Mouse (Mus musculus) hindbrain, embryonic 16.5 days (tissue): ENCODE measurements at regions not wholly inside any gene's neighbourhood (a gene's known extent, or its start where the extent isn't known, plus 50 kb on each side); places are given as distances from the start of the nearest gene placed in this dataset.
"Not testable (repeated sequence)": the region's sequence is repeated elsewhere in the genome, so short reads cannot be mapped to it uniquely, and the experiment has no call there.

Experiments used
- ATAC-seq: fragments of 200-750 bp; cut with Nextera tagmentation; 2 replicates; pipeline ENCODE4 v1.8.0; 2017; ENCODE audit warnings: moderate TSS enrichment, moderate library complexity
- H3K27ac ChIP-seq: fragments of 300-500 bp; sonication (generic); 2 replicates; pipeline ENCODE4 v1.5.1; 2014; ENCODE audit warnings: low read depth, mild to moderate bottlenecking, control low read depth, low read length, moderate library complexity
- H3K27me3 ChIP-seq: fragments of 300-500 bp; sonication (generic); replicated peaks from 2 replicates; pipeline ENCODE4 v1.6.1; 2014; ENCODE audit warnings: low read length; ENCODE audit not compliant: control insufficient read depth, insufficient read depth
- H3K36me3 ChIP-seq: fragments of 300-500 bp; sonication (generic); 2 replicates; pipeline ENCODE4 v1.6.1; 2014; ENCODE audit warnings: mild to moderate bottlenecking, low read length, moderate library complexity, mixed read lengths; ENCODE audit not compliant: control insufficient read depth, insufficient read depth
- H3K4me1 ChIP-seq: fragments of 300-500 bp; sonication (generic); 2 replicates; pipeline ENCODE4 v1.6.1; 2014; ENCODE audit warnings: low read depth, low read length; ENCODE audit not compliant: control insufficient read depth, insufficient read depth
- H3K4me2 ChIP-seq: fragments of 300-500 bp; sonication (generic); 2 replicates; pipeline ENCODE4 v1.6.1; 2014; ENCODE audit warnings: mild to moderate bottlenecking, low read length, control low read depth, moderate library complexity
- H3K4me3 ChIP-seq: fragments of 300-500 bp; sonication (generic); 2 replicates; pipeline ENCODE4 v1.5.1; 2014; ENCODE audit warnings: mild to moderate bottlenecking, low read length, control low read depth, moderate library complexity
- H3K9ac ChIP-seq: fragments of 300-500 bp; sonication (generic); 2 replicates; pipeline ENCODE4 v1.6.1; 2014; ENCODE audit warnings: low read depth, mild to moderate bottlenecking, control low read depth, low read length, moderate library complexity
- H3K9me3 ChIP-seq: fragments of 300-500 bp; sonication (generic); 2 replicates; pipeline ENCODE4 v1.6.1; 2014; ENCODE audit warnings: mild to moderate bottlenecking, low read length, moderate library complexity; ENCODE audit not compliant: control insufficient read depth
- WGBS: fragments of 180-500 bp; shearing (Covaris S2); extraction: QIAGEN DNeasy Blood & Tissue Kit; methylation state at CpG from one replicate; pipeline ENCODE4 v1.1.7; 2014; 5-methylcytosine and 5-hydroxymethylcytosine counted together

DNA sequence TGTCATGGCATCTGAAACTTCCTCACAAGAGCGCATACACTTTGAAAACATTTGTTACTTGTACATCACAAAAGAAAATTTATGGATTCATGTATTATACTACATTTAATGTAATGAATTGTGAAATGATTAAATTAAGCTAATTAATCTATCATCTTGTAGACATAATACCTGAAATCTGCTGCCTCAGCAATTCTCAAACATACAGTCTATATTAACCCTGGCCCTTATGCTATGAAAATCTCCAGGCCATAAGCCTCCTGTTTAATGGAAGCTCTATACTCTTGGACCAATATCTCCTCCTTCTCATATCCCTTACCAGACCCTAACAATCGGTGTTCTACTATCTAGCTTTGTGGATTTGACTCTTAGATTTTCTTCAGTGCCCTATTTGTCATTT is 455.8 kb upstream of the Fam160b2 start:
- no peak for ATAC-seq
- H3K9ac ChIP-seq = no peak overlapping the region
- H3K27ac ChIP-seq = no peak overlapping the region
- no peaks in the 10 kb centered on the region for H3K9me3 ChIP-seq
- H3K36me3 ChIP-seq = no peaks in the 10 kb centered on the region
- H3K4me3 ChIP-seq = no peak overlapping the region
- H3K4me1 ChIP-seq = no peaks in the 10 kb centered on the region
- no peaks in the 10 kb centered on the region for H3K27me3 ChIP-seq
- H3K4me2 ChIP-seq = no peak overlapping the region
- WGBS = 97% methylated on average over 2 of the region's 2 CpGs

DNA sequence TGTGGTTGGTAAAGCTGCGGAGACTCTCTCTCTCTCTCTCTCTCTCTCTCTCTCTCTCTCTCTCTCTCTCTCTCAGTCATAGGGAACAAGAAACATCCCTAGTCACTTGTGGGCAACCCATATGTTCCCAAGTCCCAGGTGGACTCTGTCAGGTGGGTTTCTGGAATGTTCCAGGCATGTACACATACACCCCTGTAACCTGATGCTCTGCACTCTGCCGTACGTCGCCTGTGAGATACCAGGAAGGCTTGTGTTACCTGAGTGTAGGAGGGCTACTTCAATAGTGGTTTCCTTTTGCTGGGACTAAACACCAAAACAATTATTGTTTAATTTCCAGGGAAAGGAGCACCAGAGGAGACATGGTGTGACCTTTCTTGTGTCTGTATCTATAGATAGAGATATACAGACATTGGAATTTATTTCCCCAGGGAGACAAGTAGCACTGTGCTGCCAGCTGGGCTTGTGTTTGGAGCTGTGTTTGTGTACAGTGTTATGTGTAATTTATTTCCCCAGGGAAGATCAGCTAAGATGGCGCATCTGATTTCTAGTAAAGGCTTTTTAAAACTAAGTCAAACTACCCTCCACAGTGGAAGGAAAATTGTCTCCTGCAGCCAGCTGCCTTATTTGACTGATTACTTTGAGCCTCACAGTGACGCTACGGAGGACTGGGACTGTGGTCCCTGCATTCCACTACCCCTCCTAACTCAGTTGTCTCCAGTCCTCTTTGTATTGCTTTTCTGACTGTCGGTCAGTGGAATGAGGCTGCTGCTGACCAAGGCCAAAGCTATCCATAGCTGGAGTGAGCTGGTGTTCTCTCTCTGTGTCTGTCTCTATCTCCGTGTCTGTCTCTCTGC is 454.4 kb upstream of the Fam160b2 start:
- WGBS = 60% methylated on average over 9 of the region's 9 CpGs
- H3K4me1 ChIP-seq = no peaks in the 10 kb centered on the region
- H3K9ac ChIP-seq = no peak overlapping the region
- no peak overlapping the region for H3K4me2 ChIP-seq
- H3K36me3 ChIP-seq = no peaks in the 10 kb centered on the region
- H3K27me3 ChIP-seq = no peaks in the 10 kb centered on the region
- no peaks in the 10 kb centered on the region for H3K9me3 ChIP-seq
- ATAC-seq = no peak
- H3K27ac ChIP-seq = no peak overlapping the region
- H3K4me3 ChIP-seq = no peak overlapping the region

DNA sequence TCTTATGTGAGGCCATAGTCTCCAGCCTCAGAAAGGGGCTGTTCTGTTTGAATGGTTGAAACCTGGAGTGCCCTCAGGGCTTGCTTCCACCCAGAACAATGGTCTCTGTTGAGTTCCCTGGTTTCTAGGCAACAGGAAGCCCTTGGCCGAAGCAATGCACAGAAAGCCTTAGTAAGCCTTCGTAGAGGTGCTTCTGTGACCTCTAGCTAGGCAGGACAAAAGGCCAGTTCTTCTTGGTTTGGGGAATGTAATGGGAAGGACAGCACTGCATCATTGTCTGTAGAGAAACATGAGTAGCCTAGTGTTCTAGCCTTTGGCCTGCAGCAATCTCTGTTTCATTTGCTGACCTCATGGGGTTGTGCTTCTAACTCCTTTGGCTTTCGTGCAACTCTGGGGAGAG is 447.5 kb upstream of the Fam160b2 start:
- no peak for ATAC-seq
- 20% methylated on average over 3 of the region's 3 CpGs for WGBS
- Histone ChIP-seq H3K9ac (no peak overlapping the region), H3K9me3 (no peaks in the 10 kb centered on the region), H3K4me1 (no peaks in the 10 kb centered on the region), H3K27me3 (no peaks in the 10 kb centered on the region), H3K36me3 (no peaks in the 10 kb centered on the region), H3K4me2 (no peak overlapping the region), H3K27ac (no peak overlapping the region), H3K4me3 (no peak overlapping the region)

DNA sequence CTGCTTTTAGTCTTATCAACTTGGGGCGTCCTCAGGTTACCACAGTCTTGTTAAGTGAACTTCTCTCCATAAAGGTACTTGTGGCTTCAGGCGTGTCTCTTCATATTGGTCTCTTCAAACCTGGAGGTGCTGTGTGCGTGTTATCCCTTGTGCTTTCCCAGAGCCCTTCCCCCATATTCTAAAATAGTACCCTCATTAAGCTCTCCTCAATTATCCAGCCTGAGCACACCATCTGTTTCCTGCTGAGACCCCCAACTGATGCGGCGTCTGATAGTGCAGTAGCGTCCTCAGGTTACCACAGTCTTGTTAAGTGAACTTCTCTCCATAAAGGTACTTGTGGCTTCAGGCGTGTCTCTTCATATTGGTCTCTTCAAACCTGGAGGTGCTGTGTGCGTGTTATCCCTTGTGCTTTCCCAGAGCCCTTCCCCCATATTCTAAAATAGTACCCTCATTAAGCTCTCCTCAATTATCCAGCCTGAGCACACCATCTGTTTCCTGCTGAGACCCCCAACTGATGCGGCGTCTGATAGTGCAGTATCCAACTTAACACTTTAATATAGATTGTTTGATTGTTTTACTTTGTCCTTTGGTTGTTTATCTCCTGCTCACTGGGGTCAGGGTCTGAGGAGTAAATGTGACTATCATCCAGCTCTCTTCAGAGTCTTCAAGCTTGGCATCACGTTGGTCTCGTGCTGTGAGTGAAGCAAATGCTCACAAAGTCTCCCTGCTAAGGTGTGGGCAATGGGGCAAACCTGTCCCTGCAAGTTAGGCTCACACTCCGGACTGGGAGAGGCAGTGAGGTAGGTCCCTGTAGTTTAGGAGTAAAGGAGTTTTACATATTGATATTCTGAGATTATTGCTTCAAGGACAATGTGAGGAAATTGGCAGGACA is 444.5 kb upstream of the Fam160b2 start:
- 51% methylated on average over 11 of the region's 13 CpGs for WGBS
- H3K36me3 ChIP-seq, H3K27ac ChIP-seq, H3K4me3 ChIP-seq, H3K9ac ChIP-seq, H3K4me2 ChIP-seq, H3K4me1 ChIP-seq, H3K27me3 ChIP-seq, H3K9me3 ChIP-seq: not testable (repeated sequence)
- peak; percentile 40; the same call in 1 of the 2 replicates for ATAC-seq

DNA sequence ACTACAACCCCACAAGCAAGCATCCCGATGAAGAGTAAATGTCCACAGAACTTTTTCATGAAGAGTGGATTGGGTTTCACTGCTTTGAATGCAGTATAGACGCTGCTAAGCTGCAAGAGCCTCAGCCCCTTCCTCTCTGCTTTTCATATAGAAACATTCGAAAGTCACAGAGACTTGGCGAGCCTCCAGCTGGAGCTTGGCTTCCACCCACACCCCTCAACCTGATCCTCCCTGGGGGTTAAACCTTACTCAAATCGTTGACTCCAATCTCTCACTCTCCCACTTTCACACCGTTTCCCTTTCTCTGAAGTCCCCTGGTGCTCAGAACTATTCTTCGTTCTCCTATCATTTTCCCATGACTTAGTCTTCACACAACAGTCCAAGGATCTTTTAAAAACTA is 437.0 kb upstream of the Fam160b2 start:
- H3K4me2 ChIP-seq = no peak overlapping the region
- H3K4me1 ChIP-seq = no peaks in the 10 kb centered on the region
- H3K9ac ChIP-seq = no peak overlapping the region
- 67% methylated on average over 7 of the region's 7 CpGs for WGBS
- ATAC-seq = no peak
- no peaks in the 10 kb centered on the region for H3K27me3 ChIP-seq
- no peaks in the 10 kb centered on the region for H3K9me3 ChIP-seq
- H3K27ac ChIP-seq = no peak overlapping the region
- no peak overlapping the region for H3K4me3 ChIP-seq
- no peaks in the 10 kb centered on the region for H3K36me3 ChIP-seq

DNA sequence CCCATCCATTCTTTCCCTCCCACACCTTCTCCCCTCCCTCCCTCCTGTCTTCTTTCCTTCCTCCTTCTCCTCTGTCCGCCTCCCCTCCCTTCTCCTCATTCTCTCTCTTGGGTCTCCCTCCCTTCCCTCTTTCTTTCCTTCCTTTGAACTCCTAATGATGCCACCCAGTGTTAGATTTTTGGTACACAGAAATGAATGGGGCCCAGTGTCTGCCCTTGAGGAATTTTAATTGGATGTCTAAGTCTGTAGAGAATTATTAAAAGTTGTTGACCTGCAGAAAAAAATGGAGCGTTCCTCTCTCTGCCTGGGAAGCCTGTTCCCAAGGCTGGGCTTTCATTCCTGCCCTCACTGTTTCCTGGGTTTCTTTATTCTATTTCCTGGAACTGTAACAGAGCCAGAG is 434.0 kb upstream of the Fam160b2 start:
- Histone ChIP-seq H3K27ac (no peak overlapping the region), H3K9ac (no peak overlapping the region), H3K9me3 (no peaks in the 10 kb centered on the region), H3K4me1 (no peaks in the 10 kb centered on the region), H3K27me3 (no peaks in the 10 kb centered on the region), H3K4me2 (no peak overlapping the region), H3K36me3 (no peaks in the 10 kb centered on the region), H3K4me3 (no peak overlapping the region)
- ATAC-seq = no peak
- WGBS = 51% methylated on average over 2 of the region's 2 CpGs

DNA sequence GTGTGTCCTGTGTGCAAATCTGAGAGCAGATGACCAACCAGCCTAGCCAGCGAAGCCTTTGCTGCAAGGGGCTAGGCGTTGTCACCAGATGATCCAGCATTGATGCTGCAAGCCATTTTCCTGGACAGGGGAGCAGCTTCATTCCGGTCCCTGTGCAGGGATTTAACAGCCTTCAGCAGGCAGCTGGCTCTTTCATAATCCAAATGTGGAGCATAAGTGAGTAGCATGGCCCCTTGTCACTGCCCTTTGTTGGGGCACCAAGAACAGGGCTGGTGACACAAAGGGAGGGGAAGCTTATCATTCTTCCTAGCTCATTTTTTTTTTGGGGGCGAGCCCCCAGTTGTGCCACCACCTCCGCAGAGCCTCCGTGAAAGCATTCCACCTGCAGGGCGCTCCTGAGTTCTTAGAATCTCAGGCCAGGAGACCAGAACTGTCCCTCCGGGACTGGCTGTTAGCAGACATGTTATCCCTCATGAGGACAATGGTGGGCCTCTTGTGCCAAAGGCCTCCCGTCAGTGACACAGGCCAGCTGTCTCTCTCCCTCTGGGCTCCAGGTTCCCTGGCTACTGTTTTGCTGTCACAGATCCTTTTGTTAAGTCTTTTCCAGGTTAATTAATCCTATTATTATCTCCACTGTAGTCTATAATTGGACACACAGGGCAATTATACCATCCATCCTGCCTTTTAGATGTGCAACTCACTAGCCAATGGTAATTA is 430.7 kb upstream of the Fam160b2 start:
- ATAC-seq = no peak

More for the DNA sequence above, 430.7 kb upstream of the Fam160b2 start:
- H3K4me2 ChIP-seq = no peak overlapping the region
- no peaks in the 10 kb centered on the region for H3K27me3 ChIP-seq
- no peaks in the 10 kb centered on the region for H3K36me3 ChIP-seq
- no peak overlapping the region for H3K4me3 ChIP-seq
- no peak overlapping the region for H3K27ac ChIP-seq
- no peak overlapping the region for H3K9ac ChIP-seq
- H3K9me3 ChIP-seq = no peaks in the 10 kb centered on the region
- no peaks in the 10 kb centered on the region for H3K4me1 ChIP-seq
- WGBS = 61% methylated on average over 9 of the region's 9 CpGs
